Mouse (Mus musculus) yolk sac, embryonic 10.5 days (tissue): ENCODE results near the gene Folr2.

Experiments
- DNase-seq: peaks from one replicate; pipeline ENCODE4 v3.0.0-alpha.2; 2017; ENCODE audit warnings: low spot score

Folr2 gene

DNA sequence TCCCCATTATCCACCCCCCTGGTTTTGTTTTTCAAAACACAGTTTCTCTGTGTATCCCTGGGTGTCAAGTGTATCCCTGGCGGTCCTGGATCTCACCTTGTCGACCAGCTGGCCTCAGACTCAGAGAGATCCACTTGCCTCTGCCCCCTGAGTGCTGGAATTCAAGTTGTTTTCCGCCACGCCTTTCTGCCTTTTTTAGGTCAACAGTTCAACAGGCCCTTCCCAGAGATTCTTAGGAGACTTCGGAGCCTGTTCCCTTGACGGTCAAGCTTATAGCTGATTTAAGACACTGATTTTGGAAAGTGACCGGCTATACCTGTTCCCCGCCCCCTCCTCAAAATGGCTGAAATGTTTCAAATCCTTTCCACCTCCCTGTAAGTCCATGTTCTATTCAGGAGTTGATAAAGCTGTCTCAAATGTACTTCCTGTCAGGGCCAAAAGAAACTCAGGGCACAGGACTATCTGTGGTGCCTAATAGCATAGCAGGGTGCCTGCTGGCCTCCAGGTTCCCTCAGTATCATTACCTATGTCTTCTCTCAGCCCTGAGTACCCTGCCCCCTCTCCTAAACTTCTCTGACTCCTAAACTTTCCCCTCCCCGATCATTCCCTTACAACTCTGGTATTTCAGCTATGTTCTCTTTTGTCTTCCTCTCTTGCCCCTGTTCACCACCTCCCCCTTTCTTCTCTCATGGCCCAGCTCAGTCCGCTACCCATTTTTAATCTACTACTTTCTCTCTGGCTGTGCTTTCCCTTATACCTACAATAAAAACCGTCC, 9.7 kb upstream of the Folr2 start:
- no peak for DNase-seq

DNA sequence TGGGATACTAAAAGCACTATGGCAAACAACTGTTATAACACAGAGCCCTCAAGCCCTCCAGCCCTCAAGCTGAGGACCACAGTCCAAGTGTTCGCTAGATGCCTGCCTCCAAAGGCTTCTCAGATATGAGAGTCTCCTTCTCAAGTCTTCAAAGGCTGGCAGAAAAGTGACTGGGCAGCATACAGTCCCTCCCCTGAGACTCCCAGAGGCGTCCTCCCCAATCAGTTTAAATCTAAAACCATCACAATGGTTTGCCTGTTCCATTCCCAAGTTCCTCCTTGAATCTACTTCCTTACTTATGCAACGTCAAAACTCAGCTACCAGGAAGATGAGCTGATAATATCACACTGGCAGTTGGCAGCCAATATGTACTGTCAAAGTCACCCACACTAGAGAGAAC, 6.4 kb upstream of the Folr2 start, which contains the start of gene Anapc15:
TSS of gene Anapc15 (plus strand) at position 301 of the 400 bp plus-strand sequence.
- DNase-seq, result no peak

DNA sequence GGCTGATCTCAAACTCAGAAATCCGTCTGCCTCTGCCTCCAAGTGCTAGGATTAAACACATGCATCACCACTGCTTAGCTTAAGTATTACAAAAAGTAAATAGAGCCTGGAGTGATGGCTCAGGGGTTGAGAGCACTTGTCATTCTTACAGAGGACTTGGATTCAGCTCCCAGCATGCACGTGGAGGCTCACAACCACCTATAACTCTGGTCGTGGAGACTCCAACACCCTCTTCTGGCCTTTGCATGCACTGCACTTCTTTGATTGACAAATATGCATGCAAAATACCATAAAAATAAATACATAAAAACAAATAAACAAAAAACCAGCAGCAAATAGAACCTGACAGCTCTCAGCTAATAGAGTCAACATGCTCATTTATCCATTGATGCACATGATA, 5.3 kb upstream of the Folr2 start:
- DNase-seq, result no peak

DNA sequence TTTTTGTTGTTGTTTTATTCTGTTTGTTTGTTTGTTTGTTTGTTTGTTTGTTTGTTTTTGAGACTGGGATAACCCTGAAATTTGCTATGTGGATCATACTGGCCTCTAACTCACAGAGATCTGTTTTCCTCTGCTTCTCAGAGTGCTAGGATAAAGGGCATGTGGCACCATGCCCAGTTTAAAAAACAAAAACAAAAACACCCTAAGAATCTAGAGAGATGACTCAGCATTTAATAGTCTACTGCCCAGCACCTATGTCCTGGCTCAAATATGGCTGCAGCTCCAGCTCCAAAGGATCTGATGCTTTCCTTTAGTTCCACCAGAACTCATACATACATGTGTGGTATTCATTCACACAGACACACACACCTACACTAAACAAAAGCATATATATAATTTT, 4.0 kb upstream of the Folr2 start:
- DNase-seq, result no peak

DNA sequence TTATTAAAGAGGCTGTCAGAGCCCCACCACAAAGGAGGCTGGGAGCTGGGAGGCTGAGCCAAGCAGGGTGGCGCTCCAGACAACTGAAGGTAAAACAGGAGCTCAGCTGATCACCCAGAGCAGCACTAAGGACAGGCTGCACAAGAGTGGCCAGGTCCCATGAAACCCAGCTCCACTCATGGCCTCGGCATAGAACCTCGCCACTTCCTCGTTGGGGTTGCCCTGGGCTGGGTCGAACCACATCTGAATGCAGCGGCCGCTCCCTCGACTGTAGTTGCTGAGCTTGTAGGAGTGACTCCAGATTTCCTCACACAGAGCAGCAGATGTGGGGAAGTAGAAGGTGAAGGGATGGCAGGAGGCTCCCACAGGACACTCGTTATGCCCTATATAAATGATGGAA, 1.4 kb upstream of the Folr2 start:
- DNase-seq, result no peak

DNA sequence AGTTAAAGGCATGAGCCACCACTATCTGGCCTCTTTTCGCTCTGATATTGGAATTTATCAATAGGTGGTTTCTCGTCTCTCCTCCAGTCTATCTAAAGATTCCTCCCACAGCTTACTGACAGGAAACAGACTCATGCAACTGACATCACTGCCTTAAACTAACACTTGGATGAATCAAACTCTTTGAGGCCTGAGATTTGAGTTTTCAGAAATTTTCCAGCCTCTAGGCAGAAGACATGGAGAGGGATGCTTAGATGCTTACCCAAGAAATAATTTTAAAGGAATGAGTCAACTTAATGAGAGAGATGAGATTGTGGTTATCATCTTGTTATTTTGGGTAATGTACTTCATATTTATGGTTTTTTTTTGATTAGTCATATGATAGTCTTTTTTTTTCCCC, 3.2 kb downstream of the Folr2 start:
- no peak for DNase-seq

DNA sequence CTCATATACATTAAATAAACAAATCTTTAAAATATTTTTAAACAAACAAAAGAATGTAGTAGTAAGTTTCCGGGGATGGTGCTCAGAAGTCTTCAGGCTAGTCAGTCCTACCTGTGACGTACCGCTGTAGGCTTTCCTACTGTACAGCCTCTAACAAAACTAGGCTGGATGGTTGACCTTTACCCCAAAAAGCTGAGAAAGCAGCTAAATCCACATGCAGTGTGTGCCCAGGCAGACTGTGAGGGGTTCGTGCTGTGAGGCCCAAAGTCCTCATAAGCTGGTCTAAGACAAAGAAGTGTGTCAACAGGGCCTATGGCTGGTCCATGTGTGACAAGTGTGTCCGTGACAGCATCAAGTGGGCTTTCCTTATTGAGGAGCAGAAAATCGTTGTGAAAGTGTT, 4.1 kb downstream of the Folr2 start:
- DNase-seq, result no peak

DNA sequence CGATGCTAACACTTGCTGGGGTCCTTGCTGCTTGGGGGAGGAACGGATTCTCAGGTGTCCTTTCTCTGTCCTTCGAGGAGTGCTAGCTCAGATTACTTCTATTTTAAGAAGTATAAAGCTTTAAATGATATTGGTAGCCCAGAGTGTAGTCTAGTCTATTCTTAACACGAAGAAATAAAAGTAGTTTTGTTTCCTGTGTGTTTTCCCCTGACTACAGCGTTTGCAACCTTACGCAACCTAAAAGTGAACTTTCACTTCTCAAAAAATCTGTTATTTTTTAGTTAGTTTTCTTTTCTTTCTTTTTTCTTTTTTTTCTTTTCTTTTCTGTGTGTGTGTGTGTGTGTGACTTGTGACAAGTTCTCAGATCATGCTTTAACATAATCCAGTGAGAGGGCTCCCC, 5.3 kb downstream of the Folr2 start:
- DNase-seq, result no peak

DNA sequence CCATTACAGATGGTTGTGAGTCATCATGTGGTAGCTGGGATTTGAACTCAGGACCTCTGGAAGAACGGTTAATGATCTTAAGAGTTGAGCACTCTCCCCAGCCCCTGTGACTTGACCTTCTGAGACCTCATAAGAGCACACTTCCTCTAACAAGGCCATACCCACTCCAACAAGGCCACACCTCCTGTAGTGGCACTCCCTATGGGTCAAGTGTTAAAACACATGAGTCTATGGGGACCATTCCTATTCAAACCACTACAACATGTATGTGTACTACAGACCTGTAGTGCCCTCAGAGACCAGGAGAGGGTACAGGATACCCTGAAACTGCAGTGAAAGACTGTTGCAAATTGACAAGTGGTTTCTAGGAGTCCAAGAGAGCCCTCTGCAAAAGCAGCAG, 9.1 kb downstream of the Folr2 start:
- DNase-seq, result no peak

DNA sequence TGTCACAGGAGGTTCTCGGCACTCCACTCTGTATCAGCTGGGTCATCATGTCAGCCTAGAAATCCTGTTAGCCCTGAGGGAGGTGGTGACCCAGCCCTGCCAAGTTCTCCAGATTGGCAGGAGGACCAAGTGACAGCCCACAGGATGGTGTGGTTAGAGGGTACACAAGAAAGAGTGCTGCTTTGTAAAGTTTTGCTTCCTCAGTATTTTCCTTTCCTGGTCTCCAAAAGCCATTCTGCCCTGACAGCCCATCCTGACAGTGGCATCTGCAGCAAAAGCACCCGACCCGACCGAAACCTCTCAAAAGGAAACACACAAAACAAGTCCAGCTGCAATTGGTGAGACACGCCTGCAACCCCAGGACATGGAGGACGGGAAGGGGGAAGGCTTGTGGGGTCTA, 12.8 kb downstream of the Folr2 start:
- no peak for DNase-seq

DNA sequence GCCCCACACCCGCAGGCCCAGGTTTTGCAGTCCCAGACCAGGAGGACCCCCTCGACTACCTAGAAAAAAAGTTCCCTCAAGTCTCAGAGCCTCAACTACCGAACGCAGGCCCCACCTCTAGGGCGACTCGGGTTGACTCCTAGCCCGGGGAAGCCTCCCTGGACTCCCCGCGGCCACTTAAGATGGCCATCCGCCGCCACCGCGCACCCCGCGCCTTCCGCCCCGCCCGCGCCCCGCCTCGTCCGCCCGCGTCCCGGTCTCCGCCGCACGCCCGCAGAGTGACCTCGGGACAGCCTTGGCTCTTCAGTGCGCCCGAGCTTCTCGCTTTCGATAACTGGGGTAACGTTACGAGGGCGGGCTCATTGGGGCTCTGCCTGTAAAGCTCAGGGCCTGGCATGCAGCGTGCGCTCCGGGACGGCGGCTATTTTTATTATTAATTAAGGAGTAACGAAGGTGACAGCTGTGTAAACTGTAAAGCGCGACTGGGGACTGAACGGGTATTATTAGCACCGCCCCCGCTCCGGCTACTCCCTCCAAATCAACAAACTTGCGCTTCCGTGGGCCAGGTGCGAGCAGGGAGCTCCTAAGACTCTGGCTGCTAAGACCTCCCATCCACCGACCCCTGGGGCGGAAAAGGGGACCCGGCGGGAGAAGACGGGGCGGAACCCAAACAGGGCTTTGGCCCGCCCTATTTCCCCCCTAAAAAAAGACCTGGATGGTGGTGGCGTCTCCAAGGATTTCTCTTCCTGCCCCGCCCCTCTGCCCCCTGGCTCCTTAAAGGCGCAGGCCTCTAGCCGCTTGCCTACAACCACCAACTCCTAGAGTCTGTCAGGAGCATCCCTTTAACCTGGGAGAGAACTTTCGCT, 19.2 kb downstream of the Folr2 start, which contains the start of gene Inppl1:
TSS of gene Inppl1 (minus strand) at position 624 of the 866 bp plus-strand sequence.
- DNase-seq, result peak; percentile 95

DNA sequence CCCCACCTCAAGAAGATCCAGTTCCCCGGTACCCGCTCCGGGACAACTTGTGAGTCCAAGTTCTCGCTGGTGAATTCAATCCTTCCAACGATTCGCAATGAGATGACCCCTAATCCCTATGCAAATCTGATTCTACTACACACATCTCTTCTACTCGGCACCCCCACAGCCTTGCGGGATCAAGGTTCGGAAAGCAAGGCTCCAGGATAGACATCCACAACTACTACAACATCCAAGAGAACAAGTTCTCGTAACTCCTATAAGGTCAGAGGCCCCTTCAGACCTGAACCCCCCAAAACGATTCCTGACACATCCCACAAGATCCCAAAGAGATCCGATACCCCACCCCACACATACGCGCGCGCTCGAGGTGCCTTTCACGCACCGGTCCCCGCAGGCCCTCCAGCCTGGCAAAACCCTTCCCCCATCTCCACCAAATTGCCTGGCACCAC, 19.8 kb downstream of the Folr2 start:
- DNase-seq, result no peak

DNA sequence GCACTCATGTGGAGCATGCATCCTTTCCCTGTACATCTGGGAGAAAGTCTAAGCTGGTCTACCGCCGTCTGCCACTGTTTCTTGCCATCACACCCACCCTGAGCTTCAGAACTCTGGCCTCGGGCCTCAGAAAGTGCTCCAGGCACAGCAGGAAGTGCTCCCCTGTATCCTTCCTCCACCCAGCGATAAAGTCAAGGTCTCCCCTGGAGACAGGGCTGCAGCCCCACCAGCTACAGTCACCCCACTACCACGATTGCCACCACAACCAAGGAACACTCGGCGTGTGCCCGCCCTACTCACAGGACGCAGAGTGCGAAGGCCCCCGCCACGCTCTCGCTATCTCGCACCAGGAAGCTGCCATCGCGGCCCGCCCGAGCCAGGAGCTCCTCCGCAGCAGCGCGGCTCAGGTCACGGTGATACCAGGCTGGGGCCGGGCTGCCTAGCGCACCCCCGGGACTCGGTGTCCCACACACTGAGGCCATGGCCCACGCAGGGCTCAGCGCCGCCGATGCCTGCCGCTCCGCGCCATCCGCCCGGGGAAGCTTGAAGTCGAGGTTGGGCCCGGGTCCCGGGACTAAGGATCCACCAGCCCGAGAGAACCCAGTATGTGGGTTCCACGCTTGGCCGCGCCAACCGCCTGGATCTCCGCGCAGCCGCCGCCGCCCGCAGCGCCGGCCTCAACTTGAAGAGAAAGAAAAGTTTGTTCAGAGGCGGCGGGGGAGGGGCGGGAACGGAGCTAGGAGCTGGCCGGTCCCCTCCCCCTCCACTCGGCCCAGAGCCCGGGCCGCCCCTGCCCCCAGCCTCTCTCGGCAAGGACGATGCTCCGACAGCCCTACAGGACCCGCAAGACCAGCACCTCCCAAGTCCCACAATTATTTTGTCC, 20.5 kb downstream of the Folr2 start:
- DNase-seq, result peak; percentile 79

DNA sequence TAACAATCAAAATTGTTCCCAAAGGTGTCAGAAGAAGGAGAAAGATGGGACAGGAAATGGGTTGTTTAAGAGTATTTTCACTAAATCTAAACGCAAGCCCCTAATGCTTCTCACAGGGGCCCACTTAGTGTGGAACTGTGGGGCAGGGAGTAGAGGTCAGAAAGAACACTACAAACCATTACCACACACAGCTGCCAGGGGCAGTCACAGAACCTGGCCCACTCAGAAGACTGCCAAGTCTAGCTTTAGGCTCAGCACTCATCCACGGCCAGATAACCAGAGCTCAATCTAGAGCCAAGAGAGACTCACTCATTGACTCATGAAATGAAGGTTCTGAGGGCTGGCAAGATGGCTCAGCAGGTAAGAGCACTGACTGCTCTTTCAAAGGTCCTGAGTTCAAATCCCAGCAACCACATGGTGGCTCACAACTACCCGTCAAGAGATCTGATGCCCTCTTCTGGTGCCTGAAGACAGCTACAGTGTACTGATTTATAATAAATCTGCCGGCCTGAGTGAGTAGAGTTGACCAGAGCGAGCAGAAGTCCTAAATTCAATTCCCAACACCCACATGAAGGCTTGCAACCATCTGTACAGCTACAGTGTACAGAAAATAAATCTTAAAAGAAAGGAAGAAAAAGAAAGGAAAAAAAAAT, 21.4 kb downstream of the Folr2 start:
- DNase-seq, result no peak

DNA sequence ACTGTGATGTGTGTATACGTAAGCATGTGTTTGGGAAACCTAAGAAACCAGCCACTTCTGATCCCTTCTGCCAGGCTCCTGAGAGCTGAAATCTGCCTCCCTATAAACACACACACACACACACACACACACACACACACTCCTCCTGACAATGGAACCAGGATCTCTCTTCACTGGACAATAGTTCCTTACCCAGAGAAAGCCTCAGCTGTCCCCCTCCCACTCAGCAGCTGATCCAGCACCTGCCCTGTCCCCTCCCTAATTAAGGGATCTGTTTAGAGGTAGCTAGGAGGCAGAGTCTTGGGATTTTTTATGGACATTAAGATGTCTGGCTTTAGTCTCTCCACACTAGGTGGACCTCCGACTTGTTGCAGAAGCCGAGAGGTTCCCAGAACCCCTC, 22.1 kb downstream of the Folr2 start:
- no peak for DNase-seq

DNA sequence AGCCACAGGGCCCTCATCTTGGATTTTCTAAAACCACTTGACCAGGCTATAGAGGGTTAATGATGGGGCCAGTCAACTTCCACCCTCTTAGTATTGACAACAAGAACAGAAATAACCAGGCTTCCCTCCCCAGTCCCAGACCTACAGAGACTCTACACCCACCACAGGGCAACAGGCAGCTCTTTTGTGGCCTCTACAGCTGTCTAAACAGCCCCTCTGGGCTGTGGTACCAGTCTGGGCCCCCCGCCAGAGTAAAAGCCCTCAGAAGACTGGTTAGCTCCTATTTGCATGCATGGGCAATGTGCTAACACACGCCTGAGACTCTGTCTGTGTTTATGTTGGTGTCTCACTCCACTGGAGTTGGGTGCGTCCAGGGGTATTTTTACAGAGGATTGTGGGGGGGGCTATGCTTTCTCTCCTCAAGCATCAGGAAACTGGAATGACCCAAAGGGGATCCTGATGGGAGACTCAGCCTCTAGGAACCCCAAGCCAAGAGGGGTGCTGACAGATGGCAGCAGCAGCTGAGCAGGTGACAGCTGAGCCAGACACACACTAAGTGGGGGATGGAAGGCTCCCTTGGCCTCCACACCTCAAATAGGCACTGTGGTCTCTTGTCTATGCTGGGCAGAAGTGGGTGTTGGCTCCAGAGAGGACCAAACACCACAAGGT, 22.9 kb downstream of the Folr2 start:
- DNase-seq, result no peak

DNA sequence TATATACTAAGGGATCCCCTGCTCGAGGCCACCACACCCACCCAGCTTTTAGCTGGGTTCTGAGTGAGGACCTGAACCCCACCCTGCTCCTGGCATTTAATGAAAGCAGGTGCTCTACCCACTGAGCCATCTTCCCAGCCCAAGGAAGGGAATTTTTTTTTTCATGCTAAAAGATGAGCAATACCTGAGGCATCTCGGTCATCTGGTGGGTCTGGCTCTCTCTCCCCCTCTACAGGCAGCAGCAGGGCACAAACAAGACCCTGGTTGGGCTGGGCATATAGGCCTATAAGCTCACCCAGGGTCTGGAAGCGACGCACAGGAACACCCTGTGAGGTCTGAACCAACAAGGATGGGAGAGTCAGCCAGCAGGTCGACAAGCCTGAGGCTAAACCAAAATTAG, 23.6 kb downstream of the Folr2 start:
- no peak for DNase-seq

DNA sequence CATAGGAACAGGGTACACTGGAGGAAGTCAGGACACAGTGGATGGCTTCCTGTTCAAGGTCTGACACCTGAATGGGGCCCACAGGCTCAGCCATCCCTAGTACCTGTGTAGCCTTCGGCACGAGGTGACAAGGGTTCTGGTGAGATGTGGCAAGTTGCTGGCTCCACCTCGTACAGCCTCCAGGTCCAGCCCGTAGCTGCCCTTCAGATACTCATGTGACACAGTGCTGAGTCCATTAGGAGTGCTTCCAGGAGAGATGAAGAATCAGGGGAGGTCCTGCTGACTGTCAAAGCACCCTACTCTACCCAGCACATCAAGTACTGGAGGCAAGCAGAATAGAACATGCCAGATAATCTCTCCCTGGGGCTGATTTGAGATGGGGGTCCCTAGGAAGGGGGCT, 24.6 kb downstream of the Folr2 start:
- DNase-seq, result no peak

DNA sequence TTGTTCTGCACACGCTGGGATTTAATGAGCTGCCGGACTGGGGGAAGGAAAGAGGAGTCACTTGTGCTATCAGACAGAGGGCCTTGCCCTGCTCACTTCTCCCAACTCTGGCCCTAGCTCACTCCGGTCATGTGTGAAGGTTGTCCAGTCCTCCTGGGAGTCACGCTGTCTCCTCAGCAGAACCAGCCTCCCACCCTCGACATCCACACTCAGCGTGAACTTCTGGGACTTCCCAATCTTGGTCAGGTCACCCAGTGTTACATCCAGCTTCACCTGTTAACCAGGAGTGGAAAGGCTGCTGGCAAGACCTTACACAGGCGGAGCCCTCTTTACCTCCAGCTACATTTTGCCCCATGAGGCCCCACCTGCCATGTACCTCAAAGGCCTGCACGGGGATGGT, 25.6 kb downstream of the Folr2 start:
- no peak for DNase-seq

DNA sequence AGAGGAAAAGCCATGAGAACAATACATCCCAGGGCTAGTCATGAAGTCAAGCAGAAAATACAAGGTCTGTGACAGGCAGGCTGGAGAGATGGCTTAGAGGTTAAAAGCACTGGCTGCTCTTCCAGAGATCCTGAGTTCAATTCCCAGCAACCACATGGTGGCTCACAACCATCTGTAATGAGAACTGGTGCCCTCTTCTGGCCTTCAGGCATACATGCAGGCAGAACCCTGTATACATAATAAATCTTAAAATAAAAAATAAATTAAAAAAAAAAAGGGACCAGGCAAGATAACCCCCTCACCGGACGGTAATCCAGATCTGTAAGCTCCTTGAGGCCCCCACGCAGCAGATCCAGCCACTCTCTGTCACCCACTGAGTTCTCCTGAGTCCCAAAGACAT, 26.6 kb downstream of the Folr2 start:
- DNase-seq, result no peak
